Mouse (Mus musculus): Measurements from ENCODE around the gene Pitpnm2. TPM values are rescaled to one million over a fixed set of nuclear protein-coding genes. Genes with fewer than 3 reads are reported as not detected.

Pitpnm2 gene
- polyA plus RNA-seq, 1 experiment, result 54.9 TPM

- H3K27me3 ChIP-seq (ENCODE audit: control insufficient read depth, insufficient read depth, low read length), result no peaks in the 10 kb centered on the region
- no peak for TF ChIP-seq CTCF (IDR thresholded peaks at IDR 0.05; ENCODE audit: control insufficient read depth, insufficient read depth, insufficient replicate concordance, low read depth, low read length)
- no peak for TF ChIP-seq POLR2A (IDR thresholded peaks at IDR 0.05; ENCODE audit: control insufficient read depth, low read depth, low read length)
- no peaks in the 10 kb centered on the region; the same call in 1 of the 2 replicates for H3K4me1 ChIP-seq (ENCODE audit: control insufficient read depth, insufficient read depth, low read length)
- H3K4me3 ChIP-seq (ENCODE audit: control insufficient read depth, low read depth, low read length), result no peak overlapping the region
- H3K27ac ChIP-seq (ENCODE audit: control insufficient read depth, insufficient read depth, low read depth, low read length), result no peak overlapping the region
- no peaks in the 10 kb centered on the region for H3K36me3 ChIP-seq (ENCODE audit: control insufficient read depth, insufficient read depth, low read length)
Measured at GRCm38 (mm10) chr5:124158305-124158704, 91.3 kb downstream of the Pitpnm2 start.

- H3K4me3 ChIP-seq (ENCODE audit: control insufficient read depth, low read depth, low read length), result no peak overlapping the region
- no peaks in the 10 kb centered on the region; the same call in 1 of the 2 replicates for H3K4me1 ChIP-seq (ENCODE audit: control insufficient read depth, insufficient read depth, low read length)
- H3K27ac ChIP-seq (ENCODE audit: control insufficient read depth, insufficient read depth, low read depth, low read length), result no peak overlapping the region
- TF ChIP-seq CTCF (IDR thresholded peaks at IDR 0.05; ENCODE audit: control insufficient read depth, insufficient read depth, insufficient replicate concordance, low read depth, low read length) (no peak), POLR2A (IDR thresholded peaks at IDR 0.05; ENCODE audit: control insufficient read depth, low read depth, low read length) (no peak)
- no peaks in the 10 kb centered on the region for H3K36me3 ChIP-seq (ENCODE audit: control insufficient read depth, insufficient read depth, low read length)
- H3K27me3 ChIP-seq (ENCODE audit: control insufficient read depth, insufficient read depth, low read length), result no peaks in the 10 kb centered on the region
Measured at GRCm38 (mm10) chr5:124155943-124156342, 93.6 kb downstream of the Pitpnm2 start.

- H3K4me1 ChIP-seq (ENCODE audit: control insufficient read depth, insufficient read depth, low read length), result no peaks in the 10 kb centered on the region
- no peaks in the 10 kb centered on the region for H3K36me3 ChIP-seq (ENCODE audit: control insufficient read depth, insufficient read depth, low read length)
- no peak overlapping the region for H3K27ac ChIP-seq (ENCODE audit: control insufficient read depth, insufficient read depth, low read depth, low read length)
- no peak for TF ChIP-seq POLR2A (IDR thresholded peaks at IDR 0.05; ENCODE audit: control insufficient read depth, low read depth, low read length)
- TF ChIP-seq CTCF (IDR thresholded peaks at IDR 0.05; ENCODE audit: control insufficient read depth, insufficient read depth, insufficient replicate concordance, low read depth, low read length), result no peak
- no peak overlapping the region for H3K4me3 ChIP-seq (ENCODE audit: control insufficient read depth, low read depth, low read length)
- H3K27me3 ChIP-seq (ENCODE audit: control insufficient read depth, insufficient read depth, low read length), result no peaks in the 10 kb centered on the region
Measured at GRCm38 (mm10) chr5:124152734-124153133, 96.8 kb downstream of the Pitpnm2 start.

- TF ChIP-seq POLR2A (IDR thresholded peaks at IDR 0.05; ENCODE audit: control insufficient read depth, low read depth, low read length), result no peak
- TF ChIP-seq CTCF (IDR thresholded peaks at IDR 0.05; ENCODE audit: control insufficient read depth, insufficient read depth, insufficient replicate concordance, low read depth, low read length), result no peak
- no peaks in the 10 kb centered on the region for H3K36me3 ChIP-seq (ENCODE audit: control insufficient read depth, insufficient read depth, low read length)
- H3K4me3 ChIP-seq (ENCODE audit: control insufficient read depth, low read depth, low read length), result no peak overlapping the region
- H3K4me1 ChIP-seq (ENCODE audit: control insufficient read depth, insufficient read depth, low read length), result no peaks in the 10 kb centered on the region
- no peak overlapping the region for H3K27ac ChIP-seq (ENCODE audit: control insufficient read depth, insufficient read depth, low read depth, low read length)
- no peaks in the 10 kb centered on the region for H3K27me3 ChIP-seq (ENCODE audit: control insufficient read depth, insufficient read depth, low read length)
Measured at GRCm38 (mm10) chr5:124150895-124151294, 98.7 kb downstream of the Pitpnm2 start.

GRCm38 (mm10) chr5:124149028-124149427 is 100.5 kb downstream of the Pitpnm2 start:
- TF ChIP-seq CTCF (IDR thresholded peaks at IDR 0.05; ENCODE audit: control insufficient read depth, insufficient read depth, insufficient replicate concordance, low read depth, low read length) (no peak), POLR2A (IDR thresholded peaks at IDR 0.05; ENCODE audit: control insufficient read depth, low read depth, low read length) (no peak)
- H3K27ac ChIP-seq (ENCODE audit: control insufficient read depth, insufficient read depth, low read depth, low read length), result no peak overlapping the region
- H3K36me3 ChIP-seq (ENCODE audit: control insufficient read depth, insufficient read depth, low read length), result no peaks in the 10 kb centered on the region
- no peaks in the 10 kb centered on the region for H3K4me1 ChIP-seq (ENCODE audit: control insufficient read depth, insufficient read depth, low read length)
- H3K4me3 ChIP-seq (ENCODE audit: control insufficient read depth, low read depth, low read length), result no peak overlapping the region
- H3K27me3 ChIP-seq (ENCODE audit: control insufficient read depth, insufficient read depth, low read length), result no peaks in the 10 kb centered on the region

- H3K4me3 ChIP-seq (ENCODE audit: control insufficient read depth, low read depth, low read length), result no peak overlapping the region
Measured at GRCm38 (mm10) chr5:124138066-124138465, 111.5 kb downstream of the Pitpnm2 start.

GRCm38 (mm10) chr5:124134261-124134660 is 115.3 kb downstream of the Pitpnm2 start:
- Histone ChIP-seq H3K27me3 (ENCODE audit: control insufficient read depth, insufficient read depth, low read length) (no peaks in the 10 kb centered on the region), H3K4me1 (ENCODE audit: control insufficient read depth, insufficient read depth, low read length) (no peaks in the 10 kb centered on the region), H3K27ac (ENCODE audit: control insufficient read depth, insufficient read depth, low read depth, low read length) (no peak overlapping the region), H3K36me3 (ENCODE audit: control insufficient read depth, insufficient read depth, low read length) (no peaks in the 10 kb centered on the region), H3K4me3 (ENCODE audit: control insufficient read depth, low read depth, low read length) (no peak overlapping the region)
- no peak for TF ChIP-seq POLR2A (IDR thresholded peaks at IDR 0.05; ENCODE audit: control insufficient read depth, low read depth, low read length)
- TF ChIP-seq CTCF (IDR thresholded peaks at IDR 0.05; ENCODE audit: control insufficient read depth, insufficient read depth, insufficient replicate concordance, low read depth, low read length), result no peak

More at GRCm38 (mm10) chr5:124138066-124138465, 111.5 kb downstream of the Pitpnm2 start:
- Histone ChIP-seq H3K27me3 (ENCODE audit: control insufficient read depth, insufficient read depth, low read length) (no peaks in the 10 kb centered on the region), H3K4me1 (ENCODE audit: control insufficient read depth, insufficient read depth, low read length) (no peaks in the 10 kb centered on the region), H3K27ac (ENCODE audit: control insufficient read depth, insufficient read depth, low read depth, low read length) (no peak overlapping the region), H3K36me3 (ENCODE audit: control insufficient read depth, insufficient read depth, low read length) (no peaks in the 10 kb centered on the region)
- no peak for TF ChIP-seq CTCF (IDR thresholded peaks at IDR 0.05; ENCODE audit: control insufficient read depth, insufficient read depth, insufficient replicate concordance, low read depth, low read length)
- no peak for TF ChIP-seq POLR2A (IDR thresholded peaks at IDR 0.05; ENCODE audit: control insufficient read depth, low read depth, low read length)

- H3K36me3 ChIP-seq (ENCODE audit: control insufficient read depth, insufficient read depth, low read length), result no peaks in the 10 kb centered on the region
- no peak for TF ChIP-seq POLR2A (IDR thresholded peaks at IDR 0.05; ENCODE audit: control insufficient read depth, low read depth, low read length)
- no peak overlapping the region for H3K4me3 ChIP-seq (ENCODE audit: control insufficient read depth, low read depth, low read length)
- no peaks in the 10 kb centered on the region for H3K27me3 ChIP-seq (ENCODE audit: control insufficient read depth, insufficient read depth, low read length)
- no peaks in the 10 kb centered on the region for H3K4me1 ChIP-seq (ENCODE audit: control insufficient read depth, insufficient read depth, low read length)
- no peak overlapping the region for H3K27ac ChIP-seq (ENCODE audit: control insufficient read depth, insufficient read depth, low read depth, low read length)
Measured at GRCm38 (mm10) chr5:124125093-124125492, 124.5 kb downstream of the Pitpnm2 start.
